ENCODE assay signal across 8 mouse cellular contexts in the genomic region with DNA sequence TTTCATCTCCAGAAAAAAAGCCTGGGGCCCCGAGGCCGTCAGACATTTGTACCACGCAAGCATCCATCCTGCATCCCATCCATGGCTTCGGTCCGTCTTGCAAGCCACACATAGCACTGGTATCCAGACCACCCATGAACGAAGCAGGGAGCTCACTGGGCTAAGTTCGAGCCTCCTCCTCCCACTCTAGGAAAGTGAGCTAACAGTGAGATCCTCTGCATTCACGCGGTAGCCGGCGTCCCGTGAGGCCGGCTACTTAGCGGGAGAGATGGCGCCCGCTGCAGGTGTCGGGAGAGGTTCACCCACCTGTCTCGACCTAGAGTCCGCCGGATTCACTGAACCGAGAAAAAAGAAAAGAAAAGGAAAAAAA. TPM values are rescaled to one million over a fixed set of nuclear protein-coding genes. Genes with fewer than 3 reads are reported as not detected.
DNase-seq lines count a peak whose midpoint lies in the region; ATAC-seq and TF ChIP-seq lines count a peak whose summit lies in the region.

No protein-coding gene starts in this region.

- H3K36me3 ChIP-seq in embryonic facial prominence, embryonic 11.5 days (replicated peaks; ENCODE audit: control insufficient read depth, insufficient read depth, low read depth, low read length), result no peaks in the 10 kb centered on the region; the same call in 1 of the 2 replicates
- H3K36me3 ChIP-seq in intestine, embryonic 14.5 days (ENCODE audit: control insufficient read depth, insufficient read depth, low read length), result peaks cover 31% of the 10 kb centered on the region
- peaks cover 4% of the 10 kb centered on the region; the same call in 1 of the 2 replicates for H3K36me3 ChIP-seq in midbrain, embryonic 15.5 days (replicated peaks)

- ATAC-seq in embryonic facial prominence, embryonic 11.5 days (replicated peaks; ENCODE audit: insufficient number of reproducible peaks, low FRiP score, low TSS enrichment, low read depth), result no peak; the same call in 1 of the 2 replicates
- ATAC-seq in intestine, embryonic 14.5 days (replicated peaks; ENCODE audit: low FRiP score, low TSS enrichment, low read depth), result peak; percentile 47
- peak; percentile 28 for ATAC-seq in midbrain, embryonic 15.5 days (replicated peaks)

- H3K27me3 ChIP-seq in embryonic facial prominence, embryonic 11.5 days (ENCODE audit: control insufficient read depth, insufficient read depth, low read length), result no peaks in the 10 kb centered on the region
- no peaks in the 10 kb centered on the region for H3K27me3 ChIP-seq in intestine, embryonic 14.5 days (replicated peaks; ENCODE audit: control insufficient read depth, insufficient read depth, low read length)
- H3K27me3 ChIP-seq in midbrain, embryonic 15.5 days (replicated peaks), result no peaks in the 10 kb centered on the region

- WGBS in embryonic facial prominence, embryonic 11.5 days, result under 1% methylated on average over 21 of the region's 21 CpGs
- under 1% methylated on average over 21 of the region's 21 CpGs for WGBS in intestine, embryonic 14.5 days
- under 1% methylated on average over 21 of the region's 21 CpGs for WGBS in midbrain, embryonic 15.5 days

- peak overlapping the region; percentile 46 for H3K4me2 ChIP-seq in embryonic facial prominence, embryonic 11.5 days (ENCODE audit: low read depth, low read length)
- H3K4me2 ChIP-seq in intestine, embryonic 14.5 days (ENCODE audit: low read length), result peak overlapping the region; percentile 97
- peak overlapping the region; percentile 93 for H3K4me2 ChIP-seq in midbrain, embryonic 15.5 days

- peak overlapping the region; percentile 98 for H3K27ac ChIP-seq in layer of hippocampus, adult 2 months
- 0 out of 2 replicates have a peak overlapping the region, but pooled peaks have one; percentile 44 for H3K27ac ChIP-seq in embryonic facial prominence, embryonic 11.5 days (replicated peaks; ENCODE audit: low read depth, low read length)
- peak overlapping the region; percentile 75; the same call in 1 of the 2 replicates for H3K27ac ChIP-seq in intestine, embryonic 14.5 days (ENCODE audit: low read depth)
- peak overlapping the region; percentile 78 for H3K27ac ChIP-seq in midbrain, embryonic 15.5 days

- TF ChIP-seq CTCF in layer of hippocampus, adult 2 months (conservative IDR thresholded peaks at IDR 0.05), result no peak; the same call in 1 of the 2 replicates

- peak overlapping the region; percentile 80 for H3K9ac ChIP-seq in embryonic facial prominence, embryonic 11.5 days (replicated peaks; ENCODE audit: low read length)
- peak overlapping the region; percentile 84 for H3K9ac ChIP-seq in intestine, embryonic 14.5 days (ENCODE audit: low read length)
- H3K9ac ChIP-seq in midbrain, embryonic 15.5 days, result peak overlapping the region; percentile 88

- DNase-seq in layer of hippocampus, adult 2 months (ENCODE audit: low spot score in 2 of 2), result no peak
- DNase-seq in layer of hippocampus, adult 9-11 months, result no peak
- DNase-seq in embryonic facial prominence, embryonic 11.5 days (ENCODE audit: low spot score), result no peak
- no peak for DNase-seq in intestine, embryonic 14.5 days (ENCODE audit: low spot score)
- DNase-seq in adrenal gland, adult 18-20 months (ENCODE audit: low spot score in 2 of 2), result no peak
- DNase-seq in natural killer cell, adult 2 months (ENCODE audit: low spot score in 2 of 2), result no peak
- no peak for DNase-seq in kidney, postnatal 10 days

- H3K9me3 ChIP-seq in embryonic facial prominence, embryonic 11.5 days (replicated peaks; ENCODE audit: control insufficient read depth, low read length), result no peaks in the 10 kb centered on the region
- peaks cover 5% of the 10 kb centered on the region; the same call in 1 of the 2 replicates for H3K9me3 ChIP-seq in intestine, embryonic 14.5 days (ENCODE audit: control insufficient read depth, low read length)
- no peaks in the 10 kb centered on the region for H3K9me3 ChIP-seq in midbrain, embryonic 15.5 days

- H3K4me3 ChIP-seq in layer of hippocampus, adult 2 months, result peak overlapping the region; percentile 70
- peak overlapping the region; percentile 72 for H3K4me3 ChIP-seq in embryonic facial prominence, embryonic 11.5 days (ENCODE audit: low read depth, low read length)
- peak overlapping the region; percentile 77 for H3K4me3 ChIP-seq in intestine, embryonic 14.5 days (ENCODE audit: low read depth, low read length)
- peak overlapping the region; percentile 66 for H3K4me3 ChIP-seq in midbrain, embryonic 15.5 days

- no peaks in the 10 kb centered on the region for H3K4me1 ChIP-seq in embryonic facial prominence, embryonic 11.5 days (ENCODE audit: control insufficient read depth, insufficient read depth, low read length)
- H3K4me1 ChIP-seq in intestine, embryonic 14.5 days (replicated peaks; ENCODE audit: control insufficient read depth, insufficient read depth, low read length), result peaks cover 16% of the 10 kb centered on the region
- H3K4me1 ChIP-seq in midbrain, embryonic 15.5 days, result peaks cover 41% of the 10 kb centered on the region

RNA-seq across cellular contexts. Expression of a gene that starts 0.2 kb away (rescaled TPM):
- 10 to 100 TPM; 49.1 to 51.0 TPM for total RNA-seq in layer of hippocampus, adult 2 months (2021)
- polyA plus RNA-seq in embryonic facial prominence, embryonic 11.5 days (2014; fragmentation: Nextera tagmentation; extraction: Ambion mirVana), result 24.4 and 26.0 TPM in 2 replicates
- 45.9 and 49.6 TPM in 2 replicates for polyA plus RNA-seq in intestine, embryonic 14.5 days (2014; fragmentation: Nextera tagmentation; extraction: Ambion mirVana)
- 40.6 and 42.7 TPM in 2 replicates for polyA plus RNA-seq in midbrain, embryonic 15.5 days (2015; fragmentation: Nextera tagmentation; extraction: Ambion mirVana)
- total RNA-seq in adrenal gland, adult 18-20 months (2021), result 10 to 100 TPM; 48.7 to 58.7 TPM

RNA-seq across cellular contexts. Expression of a gene that starts 0.6 kb away (rescaled TPM):
- total RNA-seq in layer of hippocampus, adult 2 months (2021), result 10 to 100 TPM; 52.9 to 56.2 TPM
- 21.0 and 22.5 TPM in 2 replicates for polyA plus RNA-seq in embryonic facial prominence, embryonic 11.5 days (2014; fragmentation: Nextera tagmentation; extraction: Ambion mirVana)
- polyA plus RNA-seq in intestine, embryonic 14.5 days (2014; fragmentation: Nextera tagmentation; extraction: Ambion mirVana), result 27.5 and 28.9 TPM in 2 replicates
- polyA plus RNA-seq in midbrain, embryonic 15.5 days (2015; fragmentation: Nextera tagmentation; extraction: Ambion mirVana), result 53.4 and 55.8 TPM in 2 replicates
- 10 to 100 TPM; 38.5 to 39.3 TPM for total RNA-seq in adrenal gland, adult 18-20 months (2021)

RNA-seq across cellular contexts. Expression of a gene that starts 23.0 kb away (rescaled TPM):
- 10 to 100 TPM; 29.2 to 30.9 TPM for total RNA-seq in layer of hippocampus, adult 2 months (2021)
- 10.9 TPM in 2 replicates for polyA plus RNA-seq in embryonic facial prominence, embryonic 11.5 days (2014; fragmentation: Nextera tagmentation; extraction: Ambion mirVana)
- 19.7 and 22.3 TPM in 2 replicates for polyA plus RNA-seq in intestine, embryonic 14.5 days (2014; fragmentation: Nextera tagmentation; extraction: Ambion mirVana)
- polyA plus RNA-seq in midbrain, embryonic 15.5 days (2015; fragmentation: Nextera tagmentation; extraction: Ambion mirVana), result 30.5 and 32.5 TPM in 2 replicates
- 10 to 100 TPM; 10.5 to 11.9 TPM for total RNA-seq in adrenal gland, adult 18-20 months (2021)

RNA-seq across cellular contexts. Expression of a gene that starts 49.0 kb away (rescaled TPM):
- total RNA-seq in layer of hippocampus, adult 2 months (2021), result not detected
- not detected in 2 replicates for polyA plus RNA-seq in embryonic facial prominence, embryonic 11.5 days (2014; fragmentation: Nextera tagmentation; extraction: Ambion mirVana)
- polyA plus RNA-seq in intestine, embryonic 14.5 days (2014; fragmentation: Nextera tagmentation; extraction: Ambion mirVana), result 274 and 403 TPM in 2 replicates
- polyA plus RNA-seq in midbrain, embryonic 15.5 days (2015; fragmentation: Nextera tagmentation; extraction: Ambion mirVana), result 0.31 TPM in 1 of 2 replicates, not detected in the other
- total RNA-seq in adrenal gland, adult 18-20 months (2021), result not detected

RNA-seq across cellular contexts. Expression of a gene that starts 55.3 kb away (rescaled TPM):
- not detected for total RNA-seq in layer of hippocampus, adult 2 months (2021)
- polyA plus RNA-seq in embryonic facial prominence, embryonic 11.5 days (2014; fragmentation: Nextera tagmentation; extraction: Ambion mirVana), result 0.20 TPM in 1 of 2 replicates, not detected in the other
- polyA plus RNA-seq in intestine, embryonic 14.5 days (2014; fragmentation: Nextera tagmentation; extraction: Ambion mirVana), result not detected in 2 replicates
- polyA plus RNA-seq in midbrain, embryonic 15.5 days (2015; fragmentation: Nextera tagmentation; extraction: Ambion mirVana), result not detected in 2 replicates
- total RNA-seq in adrenal gland, adult 18-20 months (2021), result not detected

Comparison
In these comparisons a context has a peak if more than half of its experiments do, and no peak if none do; other contexts are left out.
1. H3K27ac ChIP-seq: peak in every context shown above with its lines; median percentile 98 in layer of hippocampus, adult 2 months; 78 in midbrain, embryonic 15.5 days; 75 in intestine, embryonic 14.5 days; 44 in embryonic facial prominence, embryonic 11.5 days.
2. H3K4me2 ChIP-seq: peak in every context shown above with its lines; median percentile 97 in intestine, embryonic 14.5 days; 93 in midbrain, embryonic 15.5 days; 46 in embryonic facial prominence, embryonic 11.5 days.